Mouse (Mus musculus): ENCODE data around the gene Olfr138. TPM values are rescaled to one million over a fixed set of nuclear protein-coding genes. Genes with fewer than 3 reads are reported as not detected.

Gene Olfr138
- not detected in 2 replicates for polyA plus RNA-seq (2012; rRNA removed)

GRCm38 (mm10) chr17:38260735-38261134 is at the start of gene Olfr138:
Gene Olfr138, plus strand, starts transcription at chr17:38261035.
- DNase-seq (ENCODE audit: low spot score): no peak

GRCm38 (mm10) chr17:38307470-38307869 is 46.6 kb downstream of the Olfr138 start, which contains the start of gene Olfr137:
Gene Olfr137, minus strand, starts transcription at chr17:38307570.
- DNase-seq (ENCODE audit: low spot score): no peak

Other genes starting within 250 kb of the Olfr138 start
- gene Olfr129, start 201.0 kb upstream of the Olfr138 start, polyA plus RNA-seq (2012; rRNA removed): not detected in 2 replicates
- gene Olfr130, start 197.1 kb upstream of the Olfr138 start, polyA plus RNA-seq (2012; rRNA removed): not detected in 2 replicates
- not detected in 2 replicates for gene Olfr131, start 172.3 kb upstream of the Olfr138 start, polyA plus RNA-seq (2012; rRNA removed)
- gene Olfr132, start 126.5 kb upstream of the Olfr138 start, polyA plus RNA-seq (2012; rRNA removed): not detected in 2 replicates
- gene Olfr133, start 115.8 kb upstream of the Olfr138 start, polyA plus RNA-seq (2012; rRNA removed): not detected in 2 replicates
- gene Olfr134, start 89.6 kb upstream of the Olfr138 start, polyA plus RNA-seq (2012; rRNA removed): not detected in 2 replicates
- not detected in 2 replicates for gene Olfr135, start 56.7 kb upstream of the Olfr138 start, polyA plus RNA-seq (2012; rRNA removed)
- gene Olfr137, start 46.5 kb downstream of the Olfr138 start, polyA plus RNA-seq (2012; rRNA removed): not detected in 2 replicates
- gene Olfr136, start 68.8 kb downstream of the Olfr138 start, polyA plus RNA-seq (2012; rRNA removed): not detected in 2 replicates
- gene Esp36, start 159.2 kb downstream of the Olfr138 start, polyA plus RNA-seq (2012; rRNA removed): not detected in 2 replicates

Data from urinary bladder, adult 2 months (tissue).